Mouse (Mus musculus): ENCODE data around the gene Cracr2a.

- TF ChIP-seq EP300 (IDR thresholded peaks at IDR 0.05; ENCODE audit: low read depth) (no peak), CTCF (IDR thresholded peaks at IDR 0.05; ENCODE audit: low read depth) (no peak)
Observed at GRCm38 (mm10) chr6:127717239-127718137, 156.3 kb downstream of the Cracr2a start.

All from liver, embryonic 14.5 days (tissue).